Mouse (Mus musculus): ENCODE data around the gene Prmt1. TPM values are rescaled to one million over a fixed set of nuclear protein-coding genes. Genes with fewer than 3 reads are reported as not detected.

Prmt1 gene
- polyA plus RNA-seq, 1 experiment = 729 TPM

DNA sequence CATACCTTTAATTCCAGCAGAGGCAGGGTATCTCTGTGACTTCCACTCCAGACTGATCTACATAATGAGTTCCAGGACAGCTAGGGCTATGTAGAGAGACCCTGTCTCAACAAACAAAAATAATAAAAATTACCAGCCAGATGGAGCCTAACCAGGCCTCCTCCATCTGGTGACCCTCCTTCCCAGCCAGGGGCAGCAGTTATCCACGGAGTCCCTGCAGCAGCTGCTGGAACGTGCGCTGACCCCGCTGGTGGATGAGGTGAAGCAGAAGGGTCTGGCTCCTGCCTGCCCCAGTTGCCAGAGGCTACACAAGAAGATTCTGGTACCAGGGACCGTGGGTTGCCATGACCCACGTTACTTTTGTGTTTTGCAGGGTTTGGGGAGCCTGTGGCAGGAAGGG is 30.1 kb downstream of the Prmt1 start:
- Histone ChIP-seq H3K4me3 (no peak overlapping the region), H3ac (ENCODE audit: control insufficient read depth, insufficient read length) (no peak overlapping the region), H3K27me3 (ENCODE audit: control insufficient read depth, insufficient read depth, insufficient read length) (no peaks in the 10 kb centered on the region), H3K79me2 (ENCODE audit: control insufficient read depth, insufficient read depth) (no peaks in the 10 kb centered on the region), H3K4me2 (ENCODE audit: low read depth) (no peak overlapping the region), H3K36me3 (ENCODE audit: control insufficient read depth, insufficient read depth) (no peaks in the 10 kb centered on the region)
- TF ChIP-seq E2F4 (IDR thresholded peaks at IDR 0.05; ENCODE audit: insufficient read depth) (no peak), MYOG (IDR thresholded peaks at IDR 0.05; ENCODE audit: control insufficient read depth in 1 of 3, insufficient read depth in 1 of 3, insufficient read length in 2 of 3, low read depth in 2 of 3) (no peak), TCF12 (IDR thresholded peaks at IDR 0.05; ENCODE audit: insufficient read depth, poor library complexity, severe bottlenecking) (no peak), CEBPB (IDR thresholded peaks at IDR 0.05; ENCODE audit: insufficient read depth, poor library complexity, severe bottlenecking) (no peak), TCF3 (IDR thresholded peaks at IDR 0.05; ENCODE audit: insufficient read length, low read depth) (no peak), POLR2AphosphoS2 (IDR thresholded peaks at IDR 0.05; ENCODE audit: insufficient read length, low read depth) (no peak), USF1 (IDR thresholded peaks at IDR 0.05; ENCODE audit: low read depth) (no peak), SRF (IDR thresholded peaks at IDR 0.05; ENCODE audit: control insufficient read depth, insufficient read length, low read depth) (no peak)

DNA sequence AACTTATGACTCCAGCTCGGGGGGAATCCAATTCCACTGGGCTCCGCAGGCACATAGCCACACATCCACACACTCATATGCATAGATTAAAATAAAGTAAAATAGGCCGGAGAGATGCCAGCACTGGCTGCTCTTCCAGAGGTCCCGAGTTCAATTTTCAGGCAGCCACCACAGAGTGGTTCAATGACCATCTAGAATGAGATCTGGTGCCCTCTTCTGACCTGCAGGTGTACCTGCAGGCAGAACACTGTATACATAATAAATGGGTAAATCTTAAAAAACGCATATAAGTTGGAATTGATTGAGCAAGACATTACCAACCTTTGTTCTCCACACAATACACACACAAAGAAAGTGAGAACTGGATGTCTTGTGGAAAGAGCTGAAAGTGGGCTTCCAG is 30.7 kb downstream of the Prmt1 start:
- H3K27me3 ChIP-seq (ENCODE audit: control insufficient read depth, insufficient read depth, insufficient read length) = no peaks in the 10 kb centered on the region
- TF ChIP-seq MAX (IDR thresholded peaks at IDR 0.05; ENCODE audit: low read depth) = no peak
- TF ChIP-seq E2F4 (IDR thresholded peaks at IDR 0.05; ENCODE audit: insufficient read depth) = no peak
- TF ChIP-seq REST (IDR thresholded peaks at IDR 0.05; ENCODE audit: insufficient read depth, insufficient read length) = no peak
- TF ChIP-seq USF1 (IDR thresholded peaks at IDR 0.05; ENCODE audit: low read depth) = no peak
- TF ChIP-seq POLR2AphosphoS2 (IDR thresholded peaks at IDR 0.05; ENCODE audit: insufficient read length, low read depth) = no peak
- TF ChIP-seq MYOG (IDR thresholded peaks at IDR 0.05; ENCODE audit: control insufficient read depth in 1 of 3, insufficient read depth in 1 of 3, insufficient read length in 2 of 3, low read depth in 2 of 3) = no peak
- no peak for TF ChIP-seq CEBPB (IDR thresholded peaks at IDR 0.05; ENCODE audit: insufficient read depth, poor library complexity, severe bottlenecking)
- TF ChIP-seq TCF3 (IDR thresholded peaks at IDR 0.05; ENCODE audit: insufficient read length, low read depth) = no peak
- TF ChIP-seq POLR2A (IDR thresholded peaks at IDR 0.05; ENCODE audit: insufficient read length, low read depth) = no peak
- no peak for TF ChIP-seq SRF (IDR thresholded peaks at IDR 0.05; ENCODE audit: control insufficient read depth, insufficient read length, low read depth)
- TF ChIP-seq TCF12 (IDR thresholded peaks at IDR 0.05; ENCODE audit: insufficient read depth, poor library complexity, severe bottlenecking) = no peak
- TF ChIP-seq MYOD1 (IDR thresholded peaks at IDR 0.05; ENCODE audit: control insufficient read depth in 1 of 3, insufficient read length in 2 of 3, low read depth in 2 of 3) = no peak
- no peak overlapping the region for H3ac ChIP-seq (ENCODE audit: control insufficient read depth, insufficient read length)
- H3K4me3 ChIP-seq = no peak overlapping the region
- no peaks in the 10 kb centered on the region for H3K79me2 ChIP-seq (ENCODE audit: control insufficient read depth, insufficient read depth)
- H3K4me2 ChIP-seq (ENCODE audit: low read depth) = no peak overlapping the region
- H3K36me3 ChIP-seq (ENCODE audit: control insufficient read depth, insufficient read depth) = no peaks in the 10 kb centered on the region

- H3K4me2 ChIP-seq (ENCODE audit: low read depth) = no peak overlapping the region
- H3K79me2 ChIP-seq (ENCODE audit: control insufficient read depth, insufficient read depth) = no peaks in the 10 kb centered on the region
- H3K27me3 ChIP-seq (ENCODE audit: control insufficient read depth, insufficient read depth, insufficient read length) = peaks cover 5% of the 10 kb centered on the region
- H3ac ChIP-seq (ENCODE audit: control insufficient read depth, insufficient read length) = no peak overlapping the region
- no peak overlapping the region for H3K4me3 ChIP-seq
- TF ChIP-seq TCF3 (IDR thresholded peaks at IDR 0.05; ENCODE audit: insufficient read length, low read depth) = no peak
- TF ChIP-seq POLR2AphosphoS2 (IDR thresholded peaks at IDR 0.05; ENCODE audit: insufficient read length, low read depth) = no peak
- no peak for TF ChIP-seq MAX (IDR thresholded peaks at IDR 0.05; ENCODE audit: low read depth)
- no peak for TF ChIP-seq MYOG (IDR thresholded peaks at IDR 0.05; ENCODE audit: control insufficient read depth in 1 of 3, insufficient read depth in 1 of 3, insufficient read length in 2 of 3, low read depth in 2 of 3)
- TF ChIP-seq POLR2A (IDR thresholded peaks at IDR 0.05; ENCODE audit: insufficient read length, low read depth) = no peak
- TF ChIP-seq MYOD1 (IDR thresholded peaks at IDR 0.05; ENCODE audit: control insufficient read depth in 1 of 3, insufficient read length in 2 of 3, low read depth in 2 of 3) = no peak
- no peak for TF ChIP-seq USF1 (IDR thresholded peaks at IDR 0.05; ENCODE audit: low read depth)
- TF ChIP-seq CEBPB (IDR thresholded peaks at IDR 0.05; ENCODE audit: insufficient read depth, poor library complexity, severe bottlenecking) = no peak
- TF ChIP-seq E2F4 (IDR thresholded peaks at IDR 0.05; ENCODE audit: insufficient read depth) = no peak
- no peak for TF ChIP-seq REST (IDR thresholded peaks at IDR 0.05; ENCODE audit: insufficient read depth, insufficient read length)
- TF ChIP-seq SRF (IDR thresholded peaks at IDR 0.05; ENCODE audit: control insufficient read depth, insufficient read length, low read depth) = no peak
- TF ChIP-seq TCF12 (IDR thresholded peaks at IDR 0.05; ENCODE audit: insufficient read depth, poor library complexity, severe bottlenecking) = no peak
- H3K36me3 ChIP-seq (ENCODE audit: control insufficient read depth, insufficient read depth) = no peaks in the 10 kb centered on the region
These were observed 32.1 kb downstream of the Prmt1 start for GRCm38 (mm10) chr7:44954091-44954885.

DNA sequence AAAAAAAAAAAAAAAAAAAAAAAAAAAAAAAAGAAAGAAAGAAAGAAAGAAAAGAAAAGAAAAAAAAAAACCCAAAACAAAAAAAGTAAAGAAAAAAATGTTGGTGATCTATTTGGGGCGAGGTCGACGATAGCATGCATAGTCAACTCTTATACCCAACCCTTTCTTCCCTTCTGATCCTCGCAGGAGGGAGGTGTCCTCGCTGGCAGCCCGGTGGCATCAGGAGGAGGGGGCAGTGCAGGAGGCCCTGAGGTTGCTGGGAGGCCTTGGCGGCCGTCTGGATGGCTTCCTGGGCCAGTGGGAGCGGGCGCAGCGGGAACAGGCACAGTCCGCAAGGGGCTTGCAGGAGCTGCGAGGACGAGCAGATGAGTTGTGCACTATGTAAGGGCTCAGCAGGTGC is 32.8 kb downstream of the Prmt1 start:
- no peaks in the 10 kb centered on the region for H3K79me2 ChIP-seq (ENCODE audit: control insufficient read depth, insufficient read depth)
- TF ChIP-seq E2F4 (IDR thresholded peaks at IDR 0.05; ENCODE audit: insufficient read depth) = no peak
- TF ChIP-seq MAX (IDR thresholded peaks at IDR 0.05; ENCODE audit: low read depth) = no peak
- no peak for TF ChIP-seq POLR2A (IDR thresholded peaks at IDR 0.05; ENCODE audit: insufficient read length, low read depth)
- no peak for TF ChIP-seq MYOG (IDR thresholded peaks at IDR 0.05; ENCODE audit: control insufficient read depth in 1 of 3, insufficient read depth in 1 of 3, insufficient read length in 2 of 3, low read depth in 2 of 3)
- TF ChIP-seq USF1 (IDR thresholded peaks at IDR 0.05; ENCODE audit: low read depth) = no peak
- TF ChIP-seq TCF12 (IDR thresholded peaks at IDR 0.05; ENCODE audit: insufficient read depth, poor library complexity, severe bottlenecking) = no peak

More for the DNA sequence above, 32.8 kb downstream of the Prmt1 start:
- Histone ChIP-seq H3K4me3 (no peak overlapping the region), H3K4me2 (ENCODE audit: low read depth) (no peak overlapping the region), H3K36me3 (ENCODE audit: control insufficient read depth, insufficient read depth) (no peaks in the 10 kb centered on the region), H3ac (ENCODE audit: control insufficient read depth, insufficient read length) (no peak overlapping the region), H3K27me3 (ENCODE audit: control insufficient read depth, insufficient read depth, insufficient read length) (peaks cover 9% of the 10 kb centered on the region)
